Mouse (Mus musculus): Measurements from ENCODE around the gene Capzb. TPM values are rescaled to one million over a fixed set of nuclear protein-coding genes. Genes with fewer than 3 reads are reported as not detected.

Gene Capzb
- polyA plus RNA-seq, 1 experiment, result 130 TPM

DNA sequence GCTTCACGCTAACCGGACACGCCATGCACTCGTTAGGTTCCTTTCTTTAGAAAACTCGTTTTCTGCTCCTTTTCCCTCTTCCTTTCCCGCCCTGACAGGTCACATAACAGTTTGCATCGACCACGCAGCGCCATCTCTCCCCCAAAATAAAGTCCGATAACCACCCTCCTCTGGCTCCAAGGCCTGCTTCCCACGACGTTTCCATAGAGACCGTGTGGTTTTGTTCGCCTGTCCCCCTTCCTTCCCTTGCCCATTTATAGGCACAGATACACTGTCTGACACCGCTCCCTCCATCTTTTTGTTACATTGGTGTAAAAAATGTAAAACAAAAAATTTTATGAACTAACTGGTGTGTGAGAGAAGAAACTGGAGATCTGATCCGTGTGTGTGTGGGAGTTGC, 98.4 kb downstream of the Capzb start:
- no peak overlapping the region for H3K27ac ChIP-seq (ENCODE audit: insufficient read depth, low read length)
- TF ChIP-seq POLR2A (IDR thresholded peaks at IDR 0.05; ENCODE audit: low read depth, low read length) (no peak), CTCF (IDR thresholded peaks at IDR 0.05; ENCODE audit: extremely low read depth, insufficient read depth, insufficient read length, insufficient replicate concordance) (no peak)
- H3K4me1 ChIP-seq (ENCODE audit: control insufficient read depth, insufficient read depth, insufficient read length), result no peaks in the 10 kb centered on the region
- no peak for DNase-seq (ENCODE audit: low read depth in 1 of 2, low spot score in 2 of 2)
- no peaks in the 10 kb centered on the region for H3K27me3 ChIP-seq (ENCODE audit: control insufficient read depth, insufficient read depth, low read length)
- H3K36me3 ChIP-seq (ENCODE audit: control insufficient read depth, insufficient read depth, low read length), result peaks cover 33% of the 10 kb centered on the region
- H3K4me3 ChIP-seq (ENCODE audit: extremely low read depth, insufficient read depth, insufficient read length), result no peak overlapping the region
- WGBS, result 79% methylated on average over 16 of the region's 16 CpGs

GRCm38 (mm10) chr4:139292038-139292437, 99.3 kb downstream of the Capzb start:
- H3K4me3 ChIP-seq (ENCODE audit: extremely low read depth, insufficient read depth, insufficient read length), result no peak overlapping the region
- DNase-seq (ENCODE audit: low read depth in 1 of 2, low spot score in 2 of 2), result no peak
- 92% methylated on average over 5 of the region's 5 CpGs for WGBS
- H3K36me3 ChIP-seq (ENCODE audit: control insufficient read depth, insufficient read depth, low read length), result peaks cover 32% of the 10 kb centered on the region
- no peaks in the 10 kb centered on the region for H3K4me1 ChIP-seq (ENCODE audit: control insufficient read depth, insufficient read depth, insufficient read length)
- H3K27ac ChIP-seq (ENCODE audit: insufficient read depth, low read length), result no peak overlapping the region
- H3K27me3 ChIP-seq (ENCODE audit: control insufficient read depth, insufficient read depth, low read length), result no peaks in the 10 kb centered on the region
- TF ChIP-seq CTCF (IDR thresholded peaks at IDR 0.05; ENCODE audit: extremely low read depth, insufficient read depth, insufficient read length, insufficient replicate concordance) (no peak), POLR2A (IDR thresholded peaks at IDR 0.05; ENCODE audit: low read depth, low read length) (no peak)

- 86% methylated on average over 4 of the region's 4 CpGs for WGBS
- H3K36me3 ChIP-seq (ENCODE audit: control insufficient read depth, insufficient read depth, low read length), result peaks cover 15% of the 10 kb centered on the region
- H3K27me3 ChIP-seq (ENCODE audit: control insufficient read depth, insufficient read depth, low read length), result no peaks in the 10 kb centered on the region
- H3K27ac ChIP-seq (ENCODE audit: insufficient read depth, low read length), result no peak overlapping the region
- H3K4me1 ChIP-seq (ENCODE audit: control insufficient read depth, insufficient read depth, insufficient read length), result no peaks in the 10 kb centered on the region
- DNase-seq (ENCODE audit: low read depth in 1 of 2, low spot score in 2 of 2), result no peak
- H3K4me3 ChIP-seq (ENCODE audit: extremely low read depth, insufficient read depth, insufficient read length), result no peak overlapping the region
- TF ChIP-seq CTCF (IDR thresholded peaks at IDR 0.05; ENCODE audit: extremely low read depth, insufficient read depth, insufficient read length, insufficient replicate concordance), result no peak
- TF ChIP-seq POLR2A (IDR thresholded peaks at IDR 0.05; ENCODE audit: low read depth, low read length), result no peak
Observed at GRCm38 (mm10) chr4:139297566-139297965, 104.9 kb downstream of the Capzb start.

DNA sequence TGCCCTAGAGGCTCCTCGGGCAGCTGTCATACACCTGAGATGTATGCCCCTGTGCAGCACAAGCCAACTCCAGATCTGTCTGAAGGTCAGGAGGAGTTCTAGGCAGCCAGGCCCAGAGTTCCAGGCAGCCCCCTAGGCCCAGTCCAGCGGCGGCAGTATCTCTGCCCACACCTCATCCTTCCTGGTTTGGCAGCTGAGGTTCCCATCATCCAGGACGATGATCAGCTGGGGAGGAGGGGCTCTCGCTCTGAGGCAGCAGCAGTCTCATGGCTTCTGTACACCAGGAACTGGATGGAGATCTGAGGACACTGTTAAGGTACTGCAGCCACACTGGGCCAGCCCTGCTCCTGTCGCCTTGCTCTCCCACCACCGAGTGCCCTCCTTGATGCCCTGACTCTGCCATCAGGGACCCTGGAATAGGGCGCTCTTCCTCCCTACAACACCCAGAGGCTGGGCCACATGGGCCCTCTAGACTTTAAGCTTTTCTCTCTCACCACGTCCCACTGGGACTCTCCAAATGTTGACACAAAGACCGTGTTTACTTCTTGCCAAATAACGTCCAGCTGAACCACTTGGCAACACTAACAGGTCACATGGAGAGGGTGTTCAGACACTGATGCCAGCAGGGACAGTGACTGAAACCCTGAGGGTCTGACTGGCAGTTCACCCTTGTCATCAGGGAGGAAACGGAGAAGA, 106.1 kb downstream of the Capzb start:
- no peak overlapping the region for H3K27ac ChIP-seq (ENCODE audit: insufficient read depth, low read length)
- no peak for DNase-seq (ENCODE audit: low read depth in 1 of 2, low spot score in 2 of 2)
- no peak for TF ChIP-seq CTCF (IDR thresholded peaks at IDR 0.05; ENCODE audit: extremely low read depth, insufficient read depth, insufficient read length, insufficient replicate concordance)
- no peak for TF ChIP-seq POLR2A (IDR thresholded peaks at IDR 0.05; ENCODE audit: low read depth, low read length)
- H3K4me3 ChIP-seq (ENCODE audit: extremely low read depth, insufficient read depth, insufficient read length), result no peak overlapping the region
- H3K27me3 ChIP-seq (ENCODE audit: control insufficient read depth, insufficient read depth, low read length), result no peaks in the 10 kb centered on the region
- peaks cover 20% of the 10 kb centered on the region for H3K36me3 ChIP-seq (ENCODE audit: control insufficient read depth, insufficient read depth, low read length)
- WGBS, result 85% methylated on average over 12 of the region's 12 CpGs
- H3K4me1 ChIP-seq (ENCODE audit: control insufficient read depth, insufficient read depth, insufficient read length), result no peaks in the 10 kb centered on the region

DNA sequence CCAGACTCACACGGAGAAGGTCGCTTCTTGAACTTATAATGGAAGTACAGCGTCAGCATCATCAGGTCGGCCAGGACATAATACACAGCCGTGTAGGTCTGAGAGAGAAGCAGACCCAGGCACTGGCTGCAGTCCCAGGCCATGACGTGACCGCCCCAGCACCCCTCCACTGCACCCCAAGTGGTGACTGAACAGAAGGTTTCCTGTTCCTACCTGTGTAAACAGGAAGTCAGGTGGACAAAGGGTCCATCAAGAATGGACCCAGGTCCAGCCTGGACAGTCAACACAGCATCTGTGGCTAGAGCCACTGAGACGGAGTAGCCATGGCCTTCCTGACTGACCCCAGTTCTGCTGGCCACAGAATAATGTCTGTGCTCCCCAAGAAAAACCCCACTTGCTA, 109.1 kb downstream of the Capzb start:
- no peak overlapping the region for H3K27ac ChIP-seq (ENCODE audit: insufficient read depth, low read length)
- peaks cover 20% of the 10 kb centered on the region for H3K36me3 ChIP-seq (ENCODE audit: control insufficient read depth, insufficient read depth, low read length)
- H3K4me1 ChIP-seq (ENCODE audit: control insufficient read depth, insufficient read depth, insufficient read length), result peaks cover 5% of the 10 kb centered on the region; the same call in 1 of the 2 replicates

DNA sequence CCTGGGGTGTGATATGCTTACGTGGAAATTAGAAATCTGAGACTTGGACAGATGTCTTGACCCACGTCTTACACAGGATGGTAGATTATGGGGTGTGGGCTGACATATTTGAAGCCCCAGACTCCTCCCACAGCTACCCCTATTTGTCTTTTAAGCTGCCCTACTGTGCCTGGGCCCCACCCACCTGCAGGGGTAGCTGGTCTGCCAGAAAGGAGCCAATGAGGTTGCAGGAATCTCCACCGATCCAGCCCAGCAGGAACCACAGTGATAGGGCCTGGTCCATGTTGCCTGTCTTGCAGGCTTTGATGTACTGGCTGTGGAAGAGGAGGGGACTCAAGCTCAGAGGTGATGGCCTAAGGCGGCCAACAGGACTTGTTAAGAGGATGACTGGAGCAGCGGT, 109.5 kb downstream of the Capzb start:
- no peak overlapping the region for H3K4me3 ChIP-seq (ENCODE audit: extremely low read depth, insufficient read depth, insufficient read length)
- H3K4me1 ChIP-seq (ENCODE audit: control insufficient read depth, insufficient read depth, insufficient read length), result peaks cover 5% of the 10 kb centered on the region; the same call in 1 of the 2 replicates
- H3K27me3 ChIP-seq (ENCODE audit: control insufficient read depth, insufficient read depth, low read length), result no peaks in the 10 kb centered on the region
- H3K36me3 ChIP-seq (ENCODE audit: control insufficient read depth, insufficient read depth, low read length), result peaks cover 20% of the 10 kb centered on the region
- DNase-seq (ENCODE audit: low read depth in 1 of 2, low spot score in 2 of 2), result no peak
- no peak for TF ChIP-seq POLR2A (IDR thresholded peaks at IDR 0.05; ENCODE audit: low read depth, low read length)
- no peak for TF ChIP-seq CTCF (IDR thresholded peaks at IDR 0.05; ENCODE audit: extremely low read depth, insufficient read depth, insufficient read length, insufficient replicate concordance)
- no peak overlapping the region for H3K27ac ChIP-seq (ENCODE audit: insufficient read depth, low read length)
- WGBS, result 89% methylated on average over 5 of the region's 5 CpGs

More for the DNA sequence above, 109.1 kb downstream of the Capzb start:
- no peak for DNase-seq (ENCODE audit: low read depth in 1 of 2, low spot score in 2 of 2)
- Histone ChIP-seq H3K27me3 (ENCODE audit: control insufficient read depth, insufficient read depth, low read length) (no peaks in the 10 kb centered on the region), H3K4me3 (ENCODE audit: extremely low read depth, insufficient read depth, insufficient read length) (no peak overlapping the region)
- TF ChIP-seq CTCF (IDR thresholded peaks at IDR 0.05; ENCODE audit: extremely low read depth, insufficient read depth, insufficient read length, insufficient replicate concordance) (no peak), POLR2A (IDR thresholded peaks at IDR 0.05; ENCODE audit: low read depth, low read length) (no peak)
- 96% methylated on average over 8 of the region's 8 CpGs for WGBS

GRCm38 (mm10) chr4:139305521-139305920, 112.8 kb downstream of the Capzb start:
- Histone ChIP-seq H3K36me3 (ENCODE audit: control insufficient read depth, insufficient read depth, low read length) (peaks cover 13% of the 10 kb centered on the region), H3K4me3 (ENCODE audit: extremely low read depth, insufficient read depth, insufficient read length) (no peak overlapping the region), H3K27ac (ENCODE audit: insufficient read depth, low read length) (peak overlapping the region; percentile 51), H3K27me3 (ENCODE audit: control insufficient read depth, insufficient read depth, low read length) (no peaks in the 10 kb centered on the region), H3K4me1 (ENCODE audit: control insufficient read depth, insufficient read depth, insufficient read length) (peaks cover 22% of the 10 kb centered on the region)
- DNase-seq (ENCODE audit: low read depth in 1 of 2, low spot score in 2 of 2), result peak in 1 of 2 experiments; percentile 66
- WGBS, result 61% methylated on average over 3 of the region's 3 CpGs
- TF ChIP-seq POLR2A (IDR thresholded peaks at IDR 0.05; ENCODE audit: low read depth, low read length), result no peak
- no peak for TF ChIP-seq CTCF (IDR thresholded peaks at IDR 0.05; ENCODE audit: extremely low read depth, insufficient read depth, insufficient read length, insufficient replicate concordance)

Data from spleen, adult 2 months (tissue).